Mouse (Mus musculus) adipocyte (in vitro differentiated cells): Measurements from ENCODE around the gene Gm47995.
A peak's percentile ranks its signal among the peaks of the same experiment; 100 is the strongest.

Experiments used
- DNase-seq: peaks from one replicate; pipeline ENCODE4 v3.0.0-alpha.2; 2016; ENCODE audit warnings: low spot score

The Gm47995 gene

DNA sequence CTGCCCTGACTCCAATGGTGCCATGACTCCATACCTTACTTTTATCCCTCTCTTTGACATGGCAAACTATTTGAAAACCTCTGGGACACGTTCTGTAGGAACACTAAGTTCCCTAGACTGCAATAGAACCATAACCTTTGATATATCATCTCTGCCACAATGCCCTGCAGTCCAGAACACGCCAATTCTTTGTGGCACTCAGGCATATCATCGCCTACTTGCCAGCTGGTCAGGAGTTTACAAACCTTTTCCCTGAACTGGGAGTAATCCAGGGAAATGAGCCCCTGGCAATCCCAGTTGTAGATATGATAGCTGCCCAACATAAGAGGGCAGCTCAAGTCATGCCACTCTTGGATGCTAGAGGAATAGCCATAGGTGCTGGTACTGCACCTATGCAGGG is 34.1 kb downstream of the Gm47995 start:
- DNase-seq, result no peak

DNA sequence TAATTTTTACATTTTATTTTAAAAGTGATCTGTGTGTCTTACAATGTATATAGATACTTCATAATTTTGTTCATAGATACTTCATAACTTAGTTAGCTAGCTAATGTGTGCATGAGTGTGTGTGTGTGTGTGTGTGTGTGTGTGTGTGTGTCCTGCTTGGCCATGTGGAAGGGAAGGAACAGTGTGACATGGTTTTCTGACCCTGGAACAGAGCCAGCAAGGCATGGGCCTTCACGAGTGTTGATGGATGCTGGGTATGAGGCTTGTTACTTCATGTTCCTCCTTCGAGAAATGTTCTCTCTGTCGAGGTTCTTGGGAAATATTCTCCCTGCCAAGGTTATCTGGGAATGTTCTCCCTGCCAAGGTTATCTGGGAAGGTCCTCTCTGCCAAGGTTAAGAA is 35.5 kb downstream of the Gm47995 start:
- DNase-seq, result no peak

DNA sequence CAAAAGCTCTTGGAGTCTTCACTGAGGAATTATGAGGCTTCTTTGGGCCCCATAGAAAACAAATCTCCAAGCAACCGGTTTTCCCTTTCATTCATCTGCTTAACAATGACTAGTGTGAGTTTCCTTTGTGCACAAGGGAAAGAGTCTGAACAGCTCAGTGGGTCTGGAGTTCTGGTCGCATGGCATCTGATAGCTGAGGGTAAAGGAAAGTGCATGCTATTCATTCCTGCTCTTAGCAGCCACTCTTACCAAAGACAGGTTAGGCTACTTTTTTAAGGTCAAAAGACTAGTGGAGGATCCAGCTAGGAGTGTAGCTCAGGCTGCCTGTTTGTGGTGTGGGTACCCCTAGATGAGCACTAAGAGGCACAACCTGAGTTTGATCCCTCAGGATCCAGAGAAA is 37.3 kb downstream of the Gm47995 start:
- no peak for DNase-seq

DNA sequence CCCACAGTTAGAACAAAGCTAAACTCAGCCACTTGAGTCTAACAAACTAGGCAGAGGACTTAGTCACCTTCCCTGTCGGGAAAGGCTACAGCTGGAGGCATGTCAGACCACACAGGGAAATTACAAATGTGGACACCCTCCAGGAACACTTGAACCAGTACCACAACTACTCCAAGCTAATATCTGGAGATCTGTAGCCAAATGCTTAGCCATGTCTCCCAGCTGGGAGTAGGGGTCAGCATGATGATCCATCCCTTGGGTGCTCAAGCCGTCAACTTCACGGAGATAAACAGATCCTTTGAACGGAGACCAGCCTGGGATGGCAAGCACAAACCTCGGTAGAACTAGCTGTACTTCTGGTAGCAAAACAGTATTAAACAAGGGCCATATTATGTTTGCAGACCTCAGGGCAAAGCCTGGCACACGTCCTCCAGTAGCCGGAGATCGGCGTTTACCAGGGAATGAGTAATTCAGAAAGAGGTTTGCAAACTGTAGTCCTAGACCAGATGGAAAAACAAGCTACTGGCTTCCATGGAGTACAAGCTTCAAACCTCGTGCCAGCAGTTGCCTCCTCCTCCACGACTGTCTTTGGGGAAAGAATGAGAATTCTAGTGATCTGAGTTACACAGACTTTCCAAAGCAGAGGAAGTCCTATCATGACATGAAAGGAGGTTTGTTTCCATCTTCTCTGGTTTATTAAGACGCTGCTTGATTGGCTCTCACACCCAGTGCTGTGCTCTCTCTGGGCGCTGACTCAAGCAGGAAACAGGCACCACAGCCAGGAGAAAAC is 38.1 kb downstream of the Gm47995 start:
- peak; percentile 18 for DNase-seq

DNA sequence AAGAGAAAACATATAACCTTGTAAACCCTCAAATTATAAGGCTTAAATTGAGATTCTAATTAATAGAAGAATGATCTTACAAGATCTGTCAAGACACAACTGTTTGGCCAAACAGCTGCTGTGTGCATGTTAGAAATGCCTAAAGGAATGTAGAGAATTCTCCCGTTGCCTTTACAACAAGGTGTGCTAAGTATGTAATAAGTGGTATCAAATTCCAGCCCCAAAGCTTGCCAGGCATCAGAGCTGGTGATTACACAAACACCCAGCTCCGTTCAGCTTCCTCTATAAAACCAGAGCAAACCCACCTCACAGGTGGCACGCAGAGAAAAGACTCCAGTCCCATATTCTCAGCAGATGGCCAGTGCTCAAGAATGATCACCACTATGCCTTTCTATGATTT is 39.5 kb downstream of the Gm47995 start:
- DNase-seq, result no peak

DNA sequence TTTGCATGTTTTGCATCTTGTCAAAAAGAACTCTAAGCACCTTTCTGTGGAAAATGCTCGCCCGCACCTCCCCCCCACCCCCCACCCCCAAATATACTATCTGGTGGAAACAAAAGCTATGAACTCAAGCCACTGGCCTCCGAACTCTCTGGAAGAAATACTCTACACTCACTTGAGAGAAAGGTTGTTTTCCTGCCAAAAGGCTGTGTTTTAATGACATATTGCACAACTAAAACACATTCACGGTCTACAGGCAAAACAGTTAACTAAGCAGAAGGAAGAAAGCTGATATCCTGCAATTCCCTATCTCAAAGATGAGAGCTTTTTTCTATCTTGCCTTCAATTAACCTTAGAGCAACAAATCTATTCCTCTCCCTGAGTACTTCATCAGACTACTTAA is 45.1 kb downstream of the Gm47995 start:
- peak; percentile 61 for DNase-seq

DNA sequence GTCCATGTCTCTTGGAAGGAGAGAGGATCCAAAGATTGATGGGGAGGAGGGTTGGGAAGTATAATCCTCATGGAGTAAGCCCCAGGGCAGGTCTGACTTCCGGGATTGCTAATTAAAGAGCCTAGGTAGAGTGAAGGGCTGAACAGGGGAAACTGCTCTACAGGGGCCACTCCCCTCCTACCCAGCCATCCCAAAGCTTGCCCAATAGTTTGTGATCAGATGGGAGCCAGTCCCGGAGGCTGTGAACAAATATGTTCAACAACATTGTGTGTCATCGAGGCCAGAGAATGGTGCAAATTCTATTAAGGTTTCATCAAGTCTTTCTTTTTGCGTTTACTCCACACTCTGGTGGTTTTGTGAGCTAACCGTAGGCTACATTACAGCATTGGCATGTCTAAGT is 45.8 kb downstream of the Gm47995 start:
- no peak for DNase-seq

DNA sequence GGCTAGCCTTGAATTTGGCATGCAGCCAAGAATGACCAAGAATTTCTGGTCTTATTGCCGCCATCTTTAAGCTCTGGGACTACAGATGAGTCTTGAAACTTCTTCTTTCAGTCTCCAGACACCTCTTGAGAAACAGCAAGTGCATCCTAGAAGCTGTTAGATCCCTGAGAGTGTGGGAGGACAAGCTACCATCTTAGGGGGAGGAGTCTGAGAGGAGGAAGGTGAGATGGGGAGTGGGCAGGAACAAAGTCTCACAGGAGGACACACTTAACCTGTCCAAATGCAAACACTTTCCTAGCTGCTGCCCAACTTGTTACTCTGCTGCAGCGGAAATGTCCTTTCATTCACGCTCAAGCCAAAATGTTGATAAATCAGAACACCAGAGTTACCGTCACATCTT is 46.5 kb downstream of the Gm47995 start:
- no peak for DNase-seq

DNA sequence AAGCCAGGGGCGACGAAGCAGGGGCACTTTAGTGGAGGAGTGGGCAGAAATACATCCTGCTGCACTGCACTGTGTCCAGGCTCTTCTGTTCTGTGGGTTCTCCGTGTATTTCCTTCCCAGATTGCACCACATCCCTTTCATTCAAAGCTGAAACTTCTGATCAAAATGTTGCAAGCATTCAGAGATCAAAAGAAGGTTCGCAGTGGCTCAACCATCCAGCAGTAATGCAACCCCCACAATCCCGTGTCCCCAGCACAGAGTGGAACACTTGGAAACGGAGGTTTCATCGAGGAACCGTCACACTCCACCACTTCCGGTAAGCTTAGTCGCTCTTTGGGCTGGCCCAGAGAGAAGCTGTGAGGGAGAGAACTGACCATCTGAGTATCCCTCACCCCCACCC is 46.9 kb downstream of the Gm47995 start:
- no peak for DNase-seq

DNA sequence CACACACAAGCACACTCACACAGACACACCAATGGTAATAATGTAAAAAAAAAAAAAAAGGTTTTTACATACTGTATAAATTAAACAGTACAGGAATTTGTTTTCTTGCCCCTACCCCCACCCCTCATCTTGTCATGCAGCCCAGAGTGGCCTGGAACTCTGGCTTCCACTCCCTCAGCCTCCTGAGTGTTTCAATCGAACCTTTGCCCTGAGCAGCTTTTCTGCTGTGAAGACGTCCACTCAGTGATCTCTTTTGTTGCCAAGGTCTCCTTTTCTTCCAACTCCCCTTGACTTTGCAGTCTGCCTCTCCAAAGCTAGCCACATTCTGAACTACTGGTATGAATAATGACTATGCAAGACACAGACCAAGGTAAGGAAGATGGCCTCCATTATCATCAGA is 47.6 kb downstream of the Gm47995 start:
- no peak for DNase-seq
